Mouse (Mus musculus) left cerebral cortex, postnatal 10 days (tissue): ENCODE results near the gene Kcnip4. TPM values are rescaled to one million over a fixed set of nuclear protein-coding genes. Genes with fewer than 3 reads are reported as not detected.
A peak's percentile ranks its signal among the peaks of the same experiment; 100 is the strongest.

Experiments used
- DNase-seq, 2 experiments: peaks; one replicate each; pipeline ENCODE4 v3.0.0; 2021 to 2022; ENCODE audit warnings: low spot score in 2 of 2, mixed read lengths in 1 of 2; ENCODE audit errors: extremely low spot score in 1 of 2
- intact Hi-C: fragments of 180-260 bp; cut with DNase I; formaldehyde crosslinking; loops from one replicate; pipeline ENCODE4 v1.15.1; 2025
- total RNA-seq, 2 experiments: library from RNA; stranded (reverse); gene quantifications; 2 replicates each; pipeline ENCODE4 v1.2.3; 2021

The Kcnip4 gene
- 10 to 100 TPM; 45.8 to 51.6 TPM for total RNA-seq

DNA sequence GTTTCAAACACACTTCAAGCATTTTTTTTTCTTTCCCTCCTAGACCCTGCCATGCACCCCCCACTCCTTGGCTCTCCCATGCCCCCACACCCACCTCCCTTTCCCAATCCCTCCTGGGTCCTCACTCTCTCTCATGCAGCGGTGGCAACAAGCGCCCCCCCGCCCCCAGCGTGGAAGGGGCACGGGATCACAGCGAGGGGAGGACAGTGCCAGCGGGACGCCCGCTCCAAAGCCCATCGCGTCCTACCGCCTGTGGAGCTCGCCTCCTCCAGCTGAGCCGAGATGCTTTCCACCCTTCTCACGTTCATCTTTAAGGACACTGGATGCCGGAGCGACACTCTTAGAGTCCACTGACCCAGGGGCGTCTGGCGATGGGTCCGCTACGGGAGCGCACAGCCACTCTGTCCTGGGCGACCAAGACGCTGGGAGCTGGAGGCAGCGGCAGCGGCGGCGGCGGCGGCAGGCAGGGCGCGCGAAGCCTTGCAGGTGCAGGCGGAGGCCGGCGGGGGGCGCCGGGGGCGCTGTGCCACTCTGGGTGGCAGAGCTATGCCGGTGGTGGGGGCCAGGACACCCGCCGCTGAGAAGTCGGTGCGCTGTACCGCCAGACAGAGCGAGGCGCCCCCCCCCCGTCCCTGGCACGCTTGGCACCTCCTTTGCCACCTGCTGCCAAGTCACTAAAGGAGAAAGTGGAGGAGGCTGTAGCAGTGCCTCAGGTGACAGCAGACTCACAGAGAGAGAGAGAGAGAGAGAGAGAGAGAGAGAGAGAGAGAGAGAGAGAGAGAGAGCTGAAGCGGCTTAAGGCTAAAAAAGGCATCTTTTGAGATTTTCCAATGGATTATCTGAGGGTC, at the start of gene Kcnip4:
Kcnip4 (minus strand) TSS at position 514 of the 848 bp plus-strand sequence.
- intact Hi-C loops: loop anchor here (5.0 to 10.0 kb wide), 3 partner anchors 120 to 438 kb away; no protein-coding TSS in a partner anchor
- DNase-seq: peak; percentile 52 to 83

DNA sequence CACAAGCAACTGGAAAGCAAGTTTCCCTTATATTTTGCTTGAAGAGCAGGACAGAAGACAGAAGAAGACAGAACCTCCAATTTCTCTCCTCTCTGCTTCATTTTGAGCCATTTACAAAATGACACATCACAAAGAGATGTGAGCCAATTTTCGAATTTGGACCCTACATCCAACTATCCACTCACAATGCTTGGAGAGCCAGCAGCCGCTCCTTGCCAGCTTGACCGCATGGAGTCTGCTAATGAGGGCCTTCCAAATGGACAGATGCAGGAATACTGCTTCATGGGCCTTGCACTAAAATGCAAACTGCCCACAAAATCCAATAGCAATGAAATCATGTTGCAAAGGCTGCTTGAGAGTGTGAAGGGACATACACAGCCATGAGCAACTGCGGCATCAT, 47.2 kb upstream of the Kcnip4 start:
- DNase-seq: no peak
- intact Hi-C loops: no loop called here

DNA sequence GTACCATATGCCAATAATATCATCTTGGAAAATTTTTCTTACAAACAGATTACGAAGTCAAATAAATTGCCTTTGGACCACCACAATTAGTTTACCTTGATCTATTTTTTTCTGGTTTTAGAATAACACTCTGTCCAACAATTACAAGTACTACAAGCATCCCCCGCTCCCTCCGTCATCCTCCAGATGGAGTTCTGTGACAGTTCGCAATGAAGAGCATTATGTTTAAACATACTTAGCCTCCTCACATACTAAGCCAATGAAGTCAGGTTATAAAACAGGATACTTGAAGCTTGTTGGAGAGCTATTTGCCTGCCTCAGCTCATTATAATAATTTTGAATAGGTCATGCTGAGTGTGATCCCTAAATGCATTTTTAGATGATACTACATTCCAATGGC, 39.0 kb upstream of the Kcnip4 start:
- DNase-seq: no peak
- intact Hi-C loops: no loop called here

DNA sequence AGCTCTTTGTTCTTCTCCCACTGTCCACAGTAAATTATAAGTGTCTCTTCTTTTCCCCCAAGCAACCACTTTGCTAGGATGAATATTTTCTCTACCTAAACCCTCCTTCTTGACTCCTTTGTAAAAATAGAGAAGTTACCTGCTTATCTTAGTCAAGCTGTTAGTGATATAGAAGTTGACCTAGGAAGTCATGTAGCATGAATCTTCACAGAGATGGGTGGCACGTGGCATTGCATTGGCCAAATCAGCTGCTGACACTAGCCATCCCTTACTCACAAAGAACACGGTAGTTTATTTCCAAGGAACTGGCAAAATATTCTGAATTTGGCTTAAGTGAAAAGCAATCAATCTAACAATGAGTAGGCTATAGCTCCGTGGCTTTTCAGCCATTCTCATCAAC, 32.7 kb upstream of the Kcnip4 start:
- intact Hi-C loops: no loop called here

DNA sequence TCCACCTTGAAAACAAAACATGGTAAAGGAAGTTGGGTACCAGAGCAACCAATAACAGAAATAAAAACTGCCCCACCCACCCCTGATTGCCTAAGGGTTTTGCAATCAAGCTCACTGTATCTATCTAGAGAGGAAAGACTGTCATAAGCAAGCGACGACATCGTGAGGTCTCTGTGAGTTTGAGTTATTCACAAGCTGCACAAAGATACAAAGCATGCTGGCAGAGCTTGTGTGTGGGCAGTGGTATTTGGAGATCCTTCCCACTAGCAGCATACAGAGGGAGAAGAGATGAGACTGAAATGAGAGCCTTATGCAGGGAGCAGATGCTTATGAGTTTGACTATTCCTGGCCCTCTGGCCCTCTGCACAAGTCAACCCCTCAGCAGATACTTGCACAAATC, 23.2 kb upstream of the Kcnip4 start:
- intact Hi-C loops: no loop called here
- peak in 1 of 2 experiments; percentile 63 for DNase-seq

More for the DNA sequence above, 32.7 kb upstream of the Kcnip4 start:
- DNase-seq: no peak

DNA sequence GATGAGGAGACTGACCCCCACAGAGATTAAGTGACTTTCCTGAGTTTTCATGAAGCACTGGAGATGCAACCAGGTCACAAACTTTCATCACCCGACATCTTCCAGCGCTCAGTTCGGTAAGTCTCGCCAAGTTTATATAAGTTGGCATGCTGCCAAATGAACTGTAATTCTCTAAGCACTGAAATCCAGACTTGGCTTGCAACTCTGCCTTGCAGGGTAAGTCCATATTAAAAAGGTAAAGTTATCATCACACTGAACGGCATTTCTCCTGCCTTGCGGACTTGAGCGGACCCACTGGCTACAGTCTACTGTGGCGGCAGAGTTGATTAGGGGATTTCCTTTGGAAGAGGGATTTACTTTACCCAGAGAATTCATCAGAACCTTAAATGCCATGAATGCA, 4.7 kb upstream of the Kcnip4 start:
- DNase-seq: no peak
- intact Hi-C loops: loop anchor here (5.0 to 10.0 kb wide), 2 partner anchors 115 to 157 kb away; no protein-coding TSS in a partner anchor

DNA sequence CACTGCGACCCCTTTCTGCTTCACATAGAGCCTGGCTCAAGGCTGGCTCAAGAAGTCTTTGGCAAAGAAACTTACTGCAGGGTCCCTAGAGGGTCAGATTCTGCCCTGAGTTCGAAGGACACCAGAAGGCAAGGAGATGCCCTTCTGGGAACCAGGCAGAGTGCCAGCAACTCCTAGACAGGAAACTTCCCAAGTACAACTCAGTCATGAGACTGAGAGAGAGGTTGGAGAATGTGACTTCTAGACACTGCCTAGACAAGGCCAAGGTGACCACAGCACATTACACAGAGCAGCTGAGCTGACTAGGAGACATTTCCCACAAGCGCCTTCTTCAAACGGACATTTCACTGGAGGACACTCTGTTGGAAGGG, 520 bp upstream of the Kcnip4 start:
- intact Hi-C loops: loop anchor here (5.0 to 10.0 kb wide), 2 partner anchors 120 to 153 kb away; no protein-coding TSS in a partner anchor

DNA sequence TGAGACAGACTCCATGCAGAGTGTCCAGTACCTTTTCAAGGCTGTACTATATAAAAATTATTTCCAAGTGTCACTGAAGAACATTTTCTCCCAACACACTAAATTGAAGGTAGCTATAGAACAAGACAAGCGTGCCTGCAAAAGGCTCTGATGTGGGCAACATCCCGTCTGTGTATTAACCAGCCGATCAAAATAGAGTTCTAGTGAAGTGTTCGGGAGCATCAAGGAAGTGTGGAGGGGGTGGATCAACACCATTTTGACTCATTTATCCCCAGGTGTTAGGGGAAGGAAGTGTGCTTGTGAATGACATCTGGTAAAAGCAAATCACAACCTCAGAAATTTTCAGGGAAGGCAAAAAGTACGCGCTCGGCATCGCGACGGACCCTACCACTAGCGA, 712 bp downstream of the Kcnip4 start:
- intact Hi-C loops: loop anchor here (5.0 to 10.0 kb wide), 2 partner anchors 121 to 438 kb away; no protein-coding TSS in a partner anchor

More for the DNA sequence above, 520 bp upstream of the Kcnip4 start:
- peak in 1 of 2 experiments; percentile 49 for DNase-seq

DNA sequence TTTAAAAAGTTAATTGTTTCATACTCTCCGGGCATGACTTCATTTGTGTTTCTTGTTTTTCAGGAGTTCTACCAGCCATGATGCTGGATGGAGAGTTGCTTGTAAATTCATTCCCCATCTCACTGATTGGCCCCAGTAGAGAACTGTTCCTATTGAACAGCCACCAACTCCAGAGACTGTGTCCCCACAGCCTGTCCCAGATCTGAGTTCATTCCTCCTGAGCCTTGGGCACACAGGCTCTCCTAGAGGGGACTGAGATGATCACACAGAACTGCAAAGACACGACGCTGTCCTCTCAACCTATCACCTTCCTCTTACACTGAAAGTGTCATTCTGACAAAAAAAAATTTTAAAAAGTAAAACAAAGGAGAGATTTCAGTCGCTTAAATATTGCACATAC, 1.7 kb downstream of the Kcnip4 start:
- no peak for DNase-seq
- intact Hi-C loops: loop anchor here (5.0 to 10.0 kb wide), 2 partner anchors 122 to 439 kb away; no protein-coding TSS in a partner anchor

More for the DNA sequence above, 712 bp downstream of the Kcnip4 start:
- no peak for DNase-seq

DNA sequence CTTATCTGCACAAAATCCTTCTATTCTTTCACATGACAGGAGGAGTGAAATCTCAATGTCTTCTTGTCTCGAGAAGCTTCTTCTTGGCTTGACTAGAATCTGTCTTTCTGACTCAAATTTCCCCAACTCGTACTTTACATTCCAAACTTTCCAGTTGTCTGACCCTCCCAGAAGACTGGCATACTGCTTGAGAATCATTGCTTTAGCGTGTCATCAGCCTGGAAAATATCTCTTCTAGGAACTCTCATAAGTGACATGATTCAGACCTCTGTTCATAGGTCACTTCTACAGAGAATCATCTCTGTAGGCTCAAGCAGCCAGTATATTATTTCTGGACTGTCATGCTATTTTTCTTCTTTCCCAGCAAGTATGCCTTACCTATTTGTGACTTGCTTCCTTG, 26.0 kb downstream of the Kcnip4 start:
- DNase-seq: no peak

DNA sequence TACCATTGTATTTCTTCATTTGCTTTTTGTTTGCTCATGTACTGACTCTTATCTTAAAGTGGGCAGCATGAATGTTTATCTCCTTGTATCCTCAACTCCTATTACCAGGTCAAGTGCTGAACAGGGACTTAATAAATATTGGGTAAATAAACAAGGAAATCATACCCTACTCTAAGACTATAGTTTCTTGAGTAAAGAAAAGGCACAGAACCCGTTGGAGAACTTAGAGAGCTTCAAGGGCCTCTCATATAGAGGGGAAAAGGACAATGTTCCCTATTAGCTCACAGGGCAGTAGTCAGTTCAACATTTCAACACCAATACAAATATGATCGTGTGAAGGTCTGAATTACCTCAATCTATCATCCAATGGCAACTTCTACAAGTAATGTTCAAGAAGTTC, 37.4 kb downstream of the Kcnip4 start:
- intact Hi-C loops: no loop called here
- DNase-seq: no peak

More for the DNA sequence above, 26.0 kb downstream of the Kcnip4 start:
- intact Hi-C loops: no loop called here

DNA sequence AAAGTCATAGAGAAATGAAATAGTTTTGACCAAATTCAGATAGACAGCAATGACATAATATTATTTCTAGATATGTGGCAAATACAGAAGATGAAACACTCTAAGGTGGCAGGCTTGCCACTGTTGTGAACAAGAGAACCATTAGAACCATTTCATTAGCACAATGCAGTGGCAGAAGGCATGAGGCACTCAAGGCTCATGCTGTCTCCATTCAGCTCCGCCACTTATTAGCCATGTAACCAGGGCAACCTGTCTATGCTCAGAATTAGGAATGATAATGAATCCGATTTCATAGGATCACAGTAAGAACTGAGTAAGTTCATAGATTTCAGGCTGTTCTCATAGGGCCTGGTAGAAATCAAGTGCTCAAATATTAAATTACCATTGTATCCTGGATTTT, 54.0 kb downstream of the Kcnip4 start:
- intact Hi-C loops: no loop called here
- DNase-seq: no peak

DNA sequence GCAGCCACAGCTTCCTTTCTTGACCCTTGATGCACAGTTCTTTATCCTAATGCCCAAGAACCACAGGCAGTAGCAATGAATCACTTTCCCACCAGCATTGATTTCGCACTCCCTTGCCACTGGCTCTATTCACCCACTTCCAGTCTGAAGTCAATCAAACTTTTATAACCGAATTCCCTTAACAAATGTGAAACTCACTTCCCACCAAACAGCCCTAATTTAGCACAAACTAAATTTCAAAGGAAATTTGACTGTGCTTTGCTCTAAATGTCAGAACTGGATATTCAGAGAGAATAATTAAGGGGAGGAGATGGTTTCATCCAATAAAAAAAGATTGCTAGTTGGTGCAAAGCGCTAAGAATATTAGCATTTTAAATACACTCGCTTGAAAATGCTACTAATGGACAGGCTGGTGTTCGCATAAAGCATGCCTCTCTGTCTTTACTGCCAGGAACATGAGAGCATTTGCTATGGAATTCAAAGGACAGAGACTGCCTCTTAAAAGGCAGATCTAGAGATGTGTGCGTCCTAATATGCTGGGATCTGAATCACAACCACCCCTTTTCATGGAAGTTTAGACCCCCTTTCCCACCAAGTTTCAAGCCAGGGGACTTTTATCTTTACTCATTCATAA, 63.9 kb downstream of the Kcnip4 start:
- DNase-seq: no peak

DNA sequence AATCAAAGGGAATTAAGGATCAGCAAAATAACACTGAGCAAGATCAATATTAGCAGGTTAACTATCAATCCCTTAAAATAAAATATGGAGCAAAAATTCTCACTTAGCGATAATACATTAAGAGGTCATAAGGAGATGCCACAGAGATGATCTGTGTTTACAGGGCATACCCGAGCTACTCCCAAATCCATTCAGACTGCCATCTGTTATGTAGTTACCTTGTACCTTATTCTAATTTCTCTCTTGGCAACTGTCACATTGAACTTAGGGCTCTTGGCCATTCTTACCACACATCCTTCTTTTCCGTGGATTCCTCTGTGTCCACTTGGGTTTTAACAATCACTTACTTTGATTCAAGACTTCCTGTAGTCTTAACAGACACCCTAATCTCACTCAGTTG, 71.6 kb downstream of the Kcnip4 start:
- intact Hi-C loops: no loop called here
- no peak for DNase-seq

More for the DNA sequence above, 63.9 kb downstream of the Kcnip4 start:
- intact Hi-C loops: no loop called here

DNA sequence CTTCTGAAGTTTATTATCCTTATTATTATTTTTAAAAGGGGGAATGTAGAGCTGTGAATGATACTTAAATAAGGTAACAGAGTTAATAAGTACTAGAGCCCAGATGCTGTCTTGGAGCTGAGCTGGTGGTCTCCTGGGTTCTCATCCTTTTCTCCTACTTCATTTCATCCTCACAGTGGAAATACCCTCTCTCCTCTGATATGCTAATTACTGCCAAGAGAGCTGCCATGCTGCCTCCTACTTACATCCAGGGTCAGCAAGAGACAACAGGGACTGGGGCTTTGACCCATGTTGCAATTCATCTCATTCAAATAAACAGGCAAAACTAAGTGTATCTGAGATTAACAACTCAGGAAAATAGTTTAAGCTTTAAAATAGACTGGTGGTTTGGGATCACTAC, 73.4 kb downstream of the Kcnip4 start:
- DNase-seq: no peak
- intact Hi-C loops: no loop called here

DNA sequence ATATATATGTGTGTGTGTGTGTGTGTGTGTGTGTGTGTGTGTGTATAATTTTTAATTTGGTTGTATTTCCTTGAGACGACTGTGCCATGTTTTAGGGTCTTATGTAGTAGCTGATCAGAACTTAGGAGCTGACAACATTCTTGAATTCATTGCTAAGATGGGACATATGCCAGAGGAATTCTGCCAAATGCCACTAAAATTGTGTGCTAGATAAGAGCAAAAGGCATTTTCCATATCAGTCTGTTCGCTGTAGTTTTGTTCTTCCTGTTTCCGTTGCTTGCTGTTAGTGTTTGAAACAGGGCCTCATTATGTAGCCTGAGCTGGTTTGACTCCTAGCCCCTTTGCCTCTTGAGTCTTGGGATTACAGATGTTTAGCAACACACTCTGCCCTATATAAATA, 73.8 kb downstream of the Kcnip4 start:
- peak in 1 of 2 experiments; percentile 27 for DNase-seq
- intact Hi-C loops: no loop called here

DNA sequence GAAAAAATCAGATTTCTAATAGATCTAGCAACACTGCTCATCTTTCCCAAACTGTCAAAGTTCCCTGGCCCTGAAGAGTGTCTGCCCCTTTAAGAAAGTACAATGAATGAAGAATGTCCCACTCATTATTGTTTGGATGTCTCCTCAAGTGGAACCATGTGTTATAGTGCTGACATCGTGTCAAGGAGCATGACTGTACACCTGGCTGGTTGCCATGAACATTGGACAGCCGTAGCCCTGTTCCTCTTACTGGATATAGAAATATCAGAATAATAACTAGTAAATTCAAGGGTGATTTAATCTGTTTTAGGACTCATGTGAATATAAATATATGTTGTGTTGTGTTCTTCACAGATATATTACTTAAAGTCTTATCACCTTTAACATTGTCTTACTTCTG, 87.5 kb downstream of the Kcnip4 start:
- no peak for DNase-seq
- intact Hi-C loops: no loop called here

DNA sequence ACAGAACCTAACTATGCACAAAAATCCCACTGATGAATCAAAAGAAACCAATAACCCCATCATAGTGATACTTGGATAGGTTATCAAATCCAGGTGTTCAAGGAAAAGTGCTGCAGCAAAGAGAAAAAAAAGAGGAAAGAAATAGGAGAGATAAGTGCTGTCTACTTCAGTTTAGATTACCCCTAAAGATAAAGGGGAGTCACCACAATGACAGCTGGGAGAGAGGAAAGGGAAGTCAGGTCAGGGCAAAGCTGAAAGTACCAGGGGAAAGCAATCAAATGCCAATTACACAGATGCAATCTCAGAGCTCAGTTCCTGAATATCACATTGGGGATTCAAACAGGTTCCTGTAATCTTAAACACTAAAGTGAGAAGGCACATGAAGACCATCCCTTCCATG, 97.0 kb downstream of the Kcnip4 start:
- intact Hi-C loops: no loop called here
- no peak for DNase-seq

DNA sequence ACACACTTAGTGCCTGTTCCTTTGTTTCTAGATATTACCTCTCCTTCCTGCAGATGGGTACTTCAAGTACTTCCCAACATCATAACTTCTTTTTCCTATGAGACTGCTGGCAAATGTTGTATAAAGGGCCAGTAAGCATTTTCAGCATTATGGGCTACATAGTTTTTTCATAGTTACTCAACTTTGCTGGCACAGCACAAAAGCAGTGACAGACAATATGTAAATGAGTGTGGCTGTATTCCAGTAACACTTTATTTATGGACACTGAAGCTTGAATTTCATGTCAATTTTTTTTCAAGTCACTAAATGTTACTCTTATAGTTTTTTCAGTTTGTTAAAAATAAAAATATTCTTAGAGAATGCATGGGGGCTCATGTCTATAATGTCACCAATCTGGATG, 105.0 kb downstream of the Kcnip4 start:
- DNase-seq: peak in 1 of 2 experiments; percentile 45
- intact Hi-C loops: no loop called here

DNA sequence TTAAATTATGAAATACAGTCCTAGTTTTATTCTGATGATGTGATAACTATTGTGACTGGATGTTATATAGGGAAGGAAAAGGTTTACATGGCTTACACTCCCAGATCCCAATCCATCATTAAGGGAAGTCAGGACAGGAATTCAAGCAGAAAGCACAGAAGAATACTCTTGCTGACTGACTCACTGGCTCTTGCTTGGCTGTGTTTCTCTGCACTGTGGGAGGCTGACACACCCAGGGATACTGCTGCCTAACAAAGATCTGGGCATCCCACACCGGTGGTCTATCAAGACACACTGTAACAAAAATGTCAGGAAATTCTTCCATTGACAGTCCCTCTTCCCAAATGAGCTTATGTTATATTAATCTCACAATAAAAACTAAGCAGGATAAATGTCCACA, 116.4 kb downstream of the Kcnip4 start:
- no peak for DNase-seq
- intact Hi-C loops: no loop called here
